Mouse (Mus musculus) CH12.LX (cell line): ENCODE measurements around the gene Wnt7a.

Experiments
- CTCF ChIP-seq, 2 experiments: IDR thresholded peaks in 1 of 2; conservative IDR thresholded peaks in 1 of 2; 2 replicates each; pipeline ENCODE4 v1.5.1; 2011 to 2012; ENCODE audit warnings: low read depth in 2 of 2, low read length in 2 of 2, improper control_type of control experiment in 1 of 2, inconsistent platforms in 1 of 2, mild to moderate bottlenecking in 1 of 2, moderate library complexity in 1 of 2
- GABPA ChIP-seq: IDR thresholded peaks from 2 replicates; pipeline ENCODE4 v1.6.1; 2012; ENCODE audit warnings: low read depth, low read length, improper control_type of control experiment, inconsistent platforms; ENCODE audit not compliant: insufficient replicate concordance
- SMC3 ChIP-seq: IDR thresholded peaks from 2 replicates; pipeline ENCODE4 v1.6.1; 2011; ENCODE audit warnings: low read depth, low read length, improper control_type of control experiment
- TBP ChIP-seq: conservative IDR thresholded peaks from 2 replicates; pipeline ENCODE4 v1.6.1; 2011; ENCODE audit warnings: low read depth, low read length, improper control_type of control experiment

GRCm38 (mm10) chr6:91410961-91411368 is at the start of gene Wnt7a:
- TF ChIP-seq GABPA = no peak
- TF ChIP-seq CTCF (conservative IDR thresholded peaks at IDR 0.05 in 1 of 2, IDR thresholded peaks at IDR 0.05 in 1 of 2; ENCODE audit: low read depth in 2 of 2, low read length in 2 of 2) = no peak
- no peak for TF ChIP-seq SMC3
- TF ChIP-seq TBP = no peak
